In genomic region chr19:10603660-10604523, GRCm38 (mm10) we compare ENCODE assay signal across 8 mouse cellular contexts. TPM values are rescaled to one million over a fixed set of nuclear protein-coding genes. Genes with fewer than 3 reads are reported as not detected.
DNase-seq lines count a peak whose midpoint lies in the region; ATAC-seq lines count a peak whose summit lies in the region.

No protein-coding gene starts in this region.

- 75% methylated on average over 18 of the region's 18 CpGs for WGBS in kidney, embryonic 16.5 days
- WGBS in neural tube, embryonic 13.5 days, result 88% methylated on average over 18 of the region's 18 CpGs

- no peaks in the 10 kb centered on the region for H3K27me3 ChIP-seq in kidney, embryonic 16.5 days (ENCODE audit: insufficient read depth, low read length)
- H3K27me3 ChIP-seq in neural tube, embryonic 13.5 days, result no peaks in the 10 kb centered on the region

- no peak for ATAC-seq in CD4-positive, CD25-positive, alpha-beta regulatory T cell, adult 4 months
- no peak for ATAC-seq in kidney, embryonic 16.5 days (ENCODE audit: low FRiP score, low TSS enrichment)
- ATAC-seq in neural tube, embryonic 13.5 days (ENCODE audit: low read depth), result no peak

- peak overlapping the region; percentile 75 for H3K4me2 ChIP-seq in kidney, embryonic 16.5 days (replicated peaks; ENCODE audit: low read depth, low read length)
- H3K4me2 ChIP-seq in neural tube, embryonic 13.5 days, result peak overlapping the region; percentile 78; the same call in 1 of the 2 replicates

- H3K4me1 ChIP-seq in kidney, embryonic 16.5 days (ENCODE audit: insufficient read depth, low read length), result peaks cover 27% of the 10 kb centered on the region
- H3K4me1 ChIP-seq in neural tube, embryonic 13.5 days (replicated peaks), result peaks cover 45% of the 10 kb centered on the region

- peak; percentile 17 for DNase-seq in CD4-positive, CD25-positive, alpha-beta regulatory T cell, adult 2 months (ENCODE audit: low read depth, low spot score)
- peak; percentile 38 to 52 for DNase-seq in right cerebral cortex, postnatal 10 days (ENCODE audit: low spot score in 2 of 2)
- no peak for DNase-seq in right cerebral cortex, adult 18-20 months
- no peak for DNase-seq in urinary bladder, adult 18-20 months (ENCODE audit: low spot score in 2 of 2)
- no peak for DNase-seq in right cerebral cortex, postnatal 14 days

- peak overlapping the region; percentile 9 for H3K4me3 ChIP-seq in kidney, embryonic 16.5 days (ENCODE audit: low read length)
- H3K4me3 ChIP-seq in neural tube, embryonic 13.5 days, result no peak overlapping the region

- peaks cover 18% of the 10 kb centered on the region for H3K36me3 ChIP-seq in kidney, embryonic 16.5 days (ENCODE audit: insufficient read depth, low read length)
- peaks cover 32% of the 10 kb centered on the region for H3K36me3 ChIP-seq in neural tube, embryonic 13.5 days

- peak overlapping the region; percentile 96 for H3K27ac ChIP-seq in kidney, embryonic 16.5 days (ENCODE audit: low read length)
- peak overlapping the region; percentile 95 for H3K27ac ChIP-seq in neural tube, embryonic 13.5 days (replicated peaks)

- H3K9me3 ChIP-seq in kidney, embryonic 16.5 days (ENCODE audit: low read length), result no peaks in the 10 kb centered on the region
- H3K9me3 ChIP-seq in neural tube, embryonic 13.5 days, result no peaks in the 10 kb centered on the region

- peak overlapping the region; percentile 91 for H3K9ac ChIP-seq in kidney, embryonic 16.5 days (replicated peaks; ENCODE audit: low read length)
- H3K9ac ChIP-seq in neural tube, embryonic 13.5 days, result peak overlapping the region; percentile 75

RNA-seq across cellular contexts. Expression of gene Ddb1, which starts 1.2 kb away (rescaled TPM):
- 100 to 1,000 TPM; 104 to 182 TPM for polyA plus RNA-seq in CD4-positive, CD25-positive, alpha-beta regulatory T cell, adult 4 months (2017; shearing (Covaris generic))
- polyA plus RNA-seq in kidney, embryonic 16.5 days (2015; fragmentation: Nextera tagmentation; extraction: Ambion mirVana), result 425 and 430 TPM in 2 replicates
- 245 and 271 TPM in 2 replicates for polyA plus RNA-seq in neural tube, embryonic 13.5 days (2015; fragmentation: Nextera tagmentation; extraction: Ambion mirVana)

RNA-seq across cellular contexts. Expression of gene Tkfc, which starts 1.6 kb away (rescaled TPM):
- polyA plus RNA-seq in CD4-positive, CD25-positive, alpha-beta regulatory T cell, adult 4 months (2017; shearing (Covaris generic)), result 10 to 100 TPM in 1 of 2 experiments, 1 to 10 TPM in 1; 9.2 to 12.7 TPM
- 54.9 and 56.2 TPM in 2 replicates for polyA plus RNA-seq in kidney, embryonic 16.5 days (2015; fragmentation: Nextera tagmentation; extraction: Ambion mirVana)
- polyA plus RNA-seq in neural tube, embryonic 13.5 days (2015; fragmentation: Nextera tagmentation; extraction: Ambion mirVana), result 24.8 and 25.7 TPM in 2 replicates

RNA-seq across cellular contexts. Expression of gene Tmem138, which starts 26.7 kb away (rescaled TPM):
- 10 to 100 TPM; 19.3 to 23.0 TPM for polyA plus RNA-seq in CD4-positive, CD25-positive, alpha-beta regulatory T cell, adult 4 months (2017; shearing (Covaris generic))
- 46.6 and 48.8 TPM in 2 replicates for polyA plus RNA-seq in kidney, embryonic 16.5 days (2015; fragmentation: Nextera tagmentation; extraction: Ambion mirVana)
- polyA plus RNA-seq in neural tube, embryonic 13.5 days (2015; fragmentation: Nextera tagmentation; extraction: Ambion mirVana), result 34.8 and 38.2 TPM in 2 replicates

RNA-seq across cellular contexts. Expression of gene Cyb561a3, which starts 26.9 kb away (rescaled TPM):
- polyA plus RNA-seq in CD4-positive, CD25-positive, alpha-beta regulatory T cell, adult 4 months (2017; shearing (Covaris generic)), result 10 to 100 TPM; 39.1 to 52.7 TPM
- polyA plus RNA-seq in kidney, embryonic 16.5 days (2015; fragmentation: Nextera tagmentation; extraction: Ambion mirVana), result 20.0 and 21.6 TPM in 2 replicates
- 17.7 and 18.0 TPM in 2 replicates for polyA plus RNA-seq in neural tube, embryonic 13.5 days (2015; fragmentation: Nextera tagmentation; extraction: Ambion mirVana)

RNA-seq across cellular contexts. Expression of gene Vwce, which starts 30.1 kb away (rescaled TPM):
- not detected for polyA plus RNA-seq in CD4-positive, CD25-positive, alpha-beta regulatory T cell, adult 4 months (2017; shearing (Covaris generic))
- 2.9 and 3.9 TPM in 2 replicates for polyA plus RNA-seq in kidney, embryonic 16.5 days (2015; fragmentation: Nextera tagmentation; extraction: Ambion mirVana)
- 0.22 and 0.74 TPM in 2 replicates for polyA plus RNA-seq in neural tube, embryonic 13.5 days (2015; fragmentation: Nextera tagmentation; extraction: Ambion mirVana)

Comparison
In these comparisons a context has a peak if more than half of its experiments do, and no peak if none do; other contexts are left out.
1. DNase-seq: peak in CD4-positive, CD25-positive, alpha-beta regulatory T cell, adult 2 months (single experiment) and right cerebral cortex, postnatal 10 days (2 of 2); none in right cerebral cortex, adult 18-20 months (single experiment), urinary bladder, adult 18-20 months (0 of 2) and right cerebral cortex, postnatal 14 days (single experiment).